Mouse (Mus musculus) liver, embryonic 14.5 days (tissue): ENCODE data around the gene Gm3854. TPM values are rescaled to one million over a fixed set of nuclear protein-coding genes. Genes with fewer than 3 reads are reported as not detected.
A peak's percentile ranks its signal among the peaks of the same experiment; 100 is the strongest.

Source experiments
- ATAC-seq: fragments of 200-750 bp; cut with Nextera tagmentation; 2 replicates; pipeline ENCODE4 v1.8.0; 2017; ENCODE audit warnings: moderate number of reproducible peaks, mild to moderate bottlenecking, moderate library complexity; ENCODE audit not compliant: insufficient read depth
- DNase-seq, 3 experiments: peaks; one replicate each; pipeline ENCODE4 v3.0.0-alpha.2; 2012 to 2013; ENCODE audit warnings: low read depth in 3 of 3, low spot score in 3 of 3
- H3K27ac ChIP-seq: fragments of 300-500 bp; sonication (generic); 2 replicates; pipeline ENCODE4 v1.5.1; 2014; ENCODE audit warnings: moderate library complexity, mild to moderate bottlenecking, control low read depth, inconsistent platforms
- H3K27me3 ChIP-seq: fragments of 300-500 bp; sonication (generic); 2 replicates; pipeline ENCODE4 v1.6.1; 2014; ENCODE audit warnings: mild to moderate bottlenecking, low read length, moderate library complexity; ENCODE audit not compliant: control insufficient read depth, insufficient read depth
- H3K36me3 ChIP-seq: fragments of 300-500 bp; sonication (generic); replicated peaks from 2 replicates; pipeline ENCODE4 v1.6.1; 2014; ENCODE audit warnings: low read depth; ENCODE audit not compliant: control insufficient read depth, insufficient read depth
- H3K4me1 ChIP-seq, 2 experiments: fragments of 200-500 bp in 1 of 2; fragments of 300-500 bp in 1 of 2; sonication (generic) in 1 of 2; replicated peaks; 2 replicates each; pipeline ENCODE4 v1.6.1; 2012 to 2014; ENCODE audit warnings: antibody characterized with exemption in 1 of 2, inconsistent platforms in 1 of 2, low read length in 1 of 2; ENCODE audit not compliant: control insufficient read depth in 2 of 2, insufficient read depth in 2 of 2
- H3K4me2 ChIP-seq: fragments of 300-500 bp; sonication (generic); 2 replicates; pipeline ENCODE4 v1.6.1; 2014; ENCODE audit warnings: low read depth, mild to moderate bottlenecking, control low read depth, moderate library complexity
- H3K4me3 ChIP-seq, 2 experiments: fragments of 200-500 bp in 1 of 2; fragments of 300-500 bp in 1 of 2; sonication (generic) in 1 of 2; 2 replicates each; pipeline ENCODE4 v1.5.1; 2012 to 2014; ENCODE audit warnings: low read depth in 2 of 2, low read length in 2 of 2, mild to moderate bottlenecking in 2 of 2, control low read depth in 1 of 2, inconsistent platforms in 1 of 2, moderate library complexity in 1 of 2; ENCODE audit not compliant: insufficient read depth in 1 of 2
- H3K9ac ChIP-seq: fragments of 300-500 bp; sonication (generic); replicated peaks from 2 replicates; pipeline ENCODE4 v1.6.1; 2014; ENCODE audit warnings: mild to moderate bottlenecking, control low read depth, moderate library complexity
- H3K9me3 ChIP-seq: fragments of 300-500 bp; sonication (generic); 2 replicates; pipeline ENCODE4 v1.6.1; 2016; ENCODE audit warnings: low read length, mixed read lengths; ENCODE audit not compliant: control insufficient read depth
- CTCF ChIP-seq: IDR thresholded peaks from 2 replicates; pipeline ENCODE4 v1.5.1; 2016; ENCODE audit warnings: antibody characterized with exemption, low read depth, control low read depth
- EP300 ChIP-seq: IDR thresholded peaks from 2 replicates; pipeline ENCODE4 v1.6.1; 2016; ENCODE audit warnings: antibody characterized with exemption, low read depth
- WGBS: fragments of 180-500 bp; shearing (Covaris S2); extraction: QIAGEN DNeasy Blood & Tissue Kit; methylation state at CpG from one replicate; pipeline ENCODE4 v1.1.7; 2014; ENCODE audit not compliant: insufficient replicate concordance; 5-methylcytosine and 5-hydroxymethylcytosine counted together
- polyA plus RNA-seq, 2 experiments: library from polyadenylated mRNA; depleted of rRNA in 1 of 2; stranded (reverse) in 1 of 2; unstranded in 1 of 2; fragments of >200 nt; fragmentation: Nextera tagmentation in 1 of 2; extraction: Ambion mirVana in 1 of 2; gene quantifications; 2 replicates each; pipeline versions ENCODE4 v1.2.1 to v1.2.3; 2012 to 2014

The Gm3854 gene
- polyA plus RNA-seq, 2 experiments, result 0.06 to 0.20 TPM

DNA sequence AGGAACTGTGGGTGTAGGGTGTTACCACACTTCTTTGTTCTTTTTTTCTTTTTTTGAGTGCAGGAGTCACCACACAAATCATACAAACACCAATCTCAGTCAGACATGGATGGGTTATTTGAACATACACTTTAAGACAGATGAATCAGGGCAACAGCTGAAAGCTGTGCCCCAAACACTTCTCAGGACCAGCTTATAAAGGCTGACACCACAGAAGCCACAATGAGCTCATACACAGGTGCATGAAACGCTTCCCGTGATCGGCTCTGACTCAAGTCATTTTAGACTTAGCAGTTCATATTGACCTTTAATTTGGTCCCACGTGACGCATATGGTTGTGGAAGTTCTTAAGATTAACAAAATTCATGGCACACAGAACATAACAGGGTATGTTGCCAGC, 3.7 kb upstream of the Gm3854 start:
- H3K27me3 ChIP-seq, result no peaks in the 10 kb centered on the region
- no peak overlapping the region for H3K4me2 ChIP-seq
- TF ChIP-seq EP300 (no peak), CTCF (no peak)
- no peak overlapping the region for H3K27ac ChIP-seq
- no peak overlapping the region for H3K9ac ChIP-seq
- no peak overlapping the region for H3K4me3 ChIP-seq
- no peaks in the 10 kb centered on the region for H3K9me3 ChIP-seq
- DNase-seq (no peak), ATAC-seq (no peak)
- WGBS, result 56% methylated on average over 5 of the region's 5 CpGs
- H3K36me3 ChIP-seq, result no peaks in the 10 kb centered on the region
- H3K4me1 ChIP-seq, result 0 out of 4 replicates have a peak, but pooled peaks cover 0 to 2% of the 10 kb centered on the region in 2 experiments

DNA sequence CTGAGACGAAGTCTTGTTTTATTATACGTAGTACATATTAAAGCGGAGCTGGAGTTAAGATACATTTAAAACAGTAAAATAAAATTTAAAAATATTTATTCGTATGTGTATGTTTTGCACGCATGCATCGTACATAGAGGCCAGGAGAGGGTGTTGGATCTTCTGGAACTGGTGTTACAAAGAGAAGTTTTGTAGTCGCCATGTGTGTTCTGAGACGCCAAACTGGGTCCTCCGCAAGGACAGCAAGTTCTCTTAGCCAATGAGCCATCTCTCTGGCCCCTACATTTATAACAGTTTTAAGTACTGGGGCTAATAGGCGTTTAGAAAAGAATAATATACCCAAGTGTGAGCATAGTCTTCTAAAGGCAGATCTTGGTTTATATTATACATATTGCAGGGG, 565 bp downstream of the Gm3854 start:
- Histone ChIP-seq H3K4me3 (peak overlapping the region; percentile 57 to 76), H3K27ac (no peak overlapping the region), H3K4me2 (peak overlapping the region; percentile 60), H3K9ac (no peak overlapping the region), H3K27me3 (no peaks in the 10 kb centered on the region), H3K36me3 (no peaks in the 10 kb centered on the region), H3K9me3 (no peaks in the 10 kb centered on the region), H3K4me1 (0 out of 4 replicates have a peak, but pooled peaks cover 0 to 2% of the 10 kb centered on the region in 2 experiments)
- no peak for TF ChIP-seq EP300
- TF ChIP-seq CTCF, result no peak
- no peak for ATAC-seq
- WGBS, result 28% methylated on average over 10 of the region's 10 CpGs
- no peak for DNase-seq

DNA sequence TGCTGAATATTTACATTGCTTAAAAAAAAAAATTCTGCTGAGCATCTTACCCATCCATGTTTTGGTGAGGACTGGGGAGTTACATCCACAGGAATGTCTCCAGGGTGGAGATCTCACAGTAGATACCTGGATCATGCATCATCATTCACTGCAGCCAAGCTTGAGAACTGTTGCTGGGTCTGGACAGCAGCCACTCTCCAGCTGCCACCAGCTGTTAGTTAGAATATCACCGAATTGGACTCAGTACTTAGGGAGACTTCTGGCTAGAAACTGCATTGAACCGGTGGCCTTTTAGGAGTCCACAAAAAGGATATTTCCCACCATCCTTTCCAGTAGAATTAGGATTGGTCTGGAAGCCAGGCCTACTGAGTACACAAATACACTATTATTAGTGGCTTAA, 14.6 kb downstream of the Gm3854 start:
- ATAC-seq (no peak), DNase-seq (no peak)
- Histone ChIP-seq H3K36me3 (no peaks in the 10 kb centered on the region), H3K4me2 (no peak overlapping the region), H3K27ac (no peak overlapping the region), H3K27me3 (no peaks in the 10 kb centered on the region), H3K4me1 (peaks cover 10 to 17% of the 10 kb centered on the region in 2 experiments), H3K4me3 (no peak overlapping the region), H3K9me3 (no peaks in the 10 kb centered on the region), H3K9ac (no peak overlapping the region)
- 57% methylated on average over 2 of the region's 2 CpGs for WGBS
- TF ChIP-seq EP300, result no peak

DNA sequence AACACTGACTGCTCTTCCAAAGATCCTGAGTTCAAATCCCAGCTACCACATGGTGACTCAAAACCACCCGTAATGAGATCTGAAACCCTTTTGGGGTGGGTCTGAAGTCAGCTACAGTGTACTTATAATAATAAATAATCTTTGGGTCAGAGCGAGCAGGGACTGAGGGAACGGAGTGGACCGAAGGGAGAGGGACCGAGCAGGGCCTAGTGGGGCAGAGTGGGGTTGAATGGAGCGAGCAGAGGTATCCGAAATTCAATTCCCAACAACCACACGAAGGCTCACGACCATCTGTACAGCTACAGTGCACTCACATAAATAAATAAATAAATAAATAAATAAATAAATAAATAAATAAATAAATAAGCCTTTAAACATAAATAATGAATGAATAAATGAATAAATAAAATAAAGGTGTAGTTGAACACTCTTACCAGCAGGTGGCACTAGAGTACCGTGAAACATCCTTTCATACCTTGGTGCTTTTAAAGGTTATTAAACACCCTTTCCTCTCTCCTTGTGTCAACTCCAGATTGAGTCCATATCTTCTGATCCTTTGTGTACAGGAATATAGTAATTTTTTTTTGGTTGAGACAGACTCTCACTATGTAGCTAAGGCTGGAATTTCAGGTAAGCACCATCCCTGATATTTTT, 15.5 kb downstream of the Gm3854 start:
- 47% methylated on average over 10 of the region's 10 CpGs for WGBS
- Histone ChIP-seq H3K4me3 (no peak overlapping the region), H3K36me3 (no peaks in the 10 kb centered on the region), H3K4me1 (peaks cover 15 to 23% of the 10 kb centered on the region in 2 experiments), H3K27ac (no peak overlapping the region), H3K9me3 (no peaks in the 10 kb centered on the region), H3K4me2 (no peak overlapping the region), H3K27me3 (no peaks in the 10 kb centered on the region), H3K9ac (no peak overlapping the region)
- TF ChIP-seq CTCF, result peak; percentile 73
- TF ChIP-seq EP300, result no peak
- ATAC-seq (no peak), DNase-seq (peak in 2 of 3 experiments; percentile 44 to 68)

DNA sequence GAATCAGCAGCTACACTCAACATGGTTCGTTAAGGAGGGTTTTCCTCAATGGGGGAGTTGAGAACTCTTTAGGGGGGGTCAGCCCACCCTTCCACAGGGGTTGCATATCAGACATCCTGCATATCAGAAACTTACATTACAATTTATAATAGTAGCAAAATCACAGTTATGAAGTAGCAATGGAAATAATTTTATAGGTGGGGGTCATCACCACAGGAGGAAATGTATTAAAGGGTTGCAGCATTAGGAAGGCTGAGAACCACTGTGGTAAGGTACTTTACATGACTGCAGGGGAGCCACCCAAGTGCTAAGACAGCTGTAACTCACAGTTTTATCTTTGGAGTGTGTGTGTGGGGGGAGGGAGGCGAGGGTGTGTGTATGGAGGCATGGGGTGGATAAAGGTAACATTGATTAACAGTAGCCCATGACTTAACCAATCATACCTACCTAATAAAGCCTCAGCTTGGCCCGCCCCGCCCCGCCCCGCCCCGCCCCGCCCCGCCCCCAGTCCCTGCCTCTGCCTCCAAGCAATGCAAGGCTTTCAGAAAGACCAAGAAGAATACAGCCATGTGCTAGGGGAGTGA, 17.0 kb downstream of the Gm3854 start:
- H3K4me3 ChIP-seq, result no peak overlapping the region
- H3K4me1 ChIP-seq, result peaks cover 20 to 29% of the 10 kb centered on the region in 2 experiments
- H3K4me2 ChIP-seq, result 0 out of 2 replicates have a peak overlapping the region, but pooled peaks have one; percentile 11
- no peaks in the 10 kb centered on the region for H3K9me3 ChIP-seq
- ATAC-seq (peak; percentile 17; the same call in 1 of the 2 replicates), DNase-seq (peak in 1 of 3 experiments; percentile 37)
- 8% methylated on average over 9 of the region's 9 CpGs for WGBS
- no peak overlapping the region for H3K9ac ChIP-seq
- TF ChIP-seq EP300 (no peak), CTCF (no peak)
- no peaks in the 10 kb centered on the region for H3K27me3 ChIP-seq
- no peaks in the 10 kb centered on the region for H3K36me3 ChIP-seq
- H3K27ac ChIP-seq, result no peak overlapping the region
